Mouse (Mus musculus): ENCODE results near the gene Hdac11.

GRCm38 (mm10) chr6:91108301-91108916 lies 48.1 kb upstream of the Hdac11 start:
- no peak for TF ChIP-seq POLR2A (IDR thresholded peaks at IDR 0.05; ENCODE audit: extremely low read depth, insufficient read depth, low read length)
- no peak for TF ChIP-seq CTCF (IDR thresholded peaks at IDR 0.05; ENCODE audit: extremely low read depth, insufficient read depth, low read length)

All from cortical plate, adult 2 months (tissue).